14 mouse cellular contexts compared by ENCODE assay signal in genomic region chr2:4060675-4061074, GRCm38 (mm10). TPM values are rescaled to one million over a fixed set of nuclear protein-coding genes. Genes with fewer than 3 reads are reported as not detected.
A peak's percentile ranks its signal among the peaks of the same experiment; 100 is the strongest.
DNase-seq lines count a peak whose midpoint lies in the region; ATAC-seq and TF ChIP-seq lines count a peak whose summit lies in the region.
"Had no signal": no experiment of that assay in that cellular context is flagged by ENCODE, and none has a peak within 500 bp of the region (broad histone marks: within the 10 kb centered on the region; RNA-seq: fewer than 3 reads in every experiment).

No protein-coding gene starts in this region.

- peak; percentile 83 for ATAC-seq in hindbrain, postnatal 0 days
- ATAC-seq in hindbrain, embryonic 13.5 days (ENCODE audit: low FRiP score): no peak
- peak; percentile 74 for ATAC-seq in neural tube, embryonic 15.5 days (ENCODE audit: low FRiP score)
- no peak for ATAC-seq in megakaryocyte-erythroid progenitor cell, adult 5-6 weeks (replicated peaks; ENCODE audit: low FRiP score, low TSS enrichment, poor library complexity, severe bottlenecking)

- no peak for TF ChIP-seq CTCF in hindbrain, postnatal 0 days (IDR thresholded peaks at IDR 0.05; ENCODE audit: low read depth)

- no peaks in the 10 kb centered on the region for H3K4me1 ChIP-seq in hindbrain, postnatal 0 days (ENCODE audit: insufficient read depth, low read length)
- H3K4me1 ChIP-seq in hindbrain, embryonic 13.5 days (replicated peaks): no peaks in the 10 kb centered on the region
- no peaks in the 10 kb centered on the region for H3K4me1 ChIP-seq in neural tube, embryonic 15.5 days
- H3K4me1 ChIP-seq: kidney, embryonic 15.5 days; limb, embryonic 12.5 days had no signal

- H3K9ac ChIP-seq in hindbrain, postnatal 0 days (replicated peaks; ENCODE audit: low read length): no peak overlapping the region
- no peak overlapping the region for H3K9ac ChIP-seq in hindbrain, embryonic 13.5 days
- H3K9ac ChIP-seq in neural tube, embryonic 15.5 days (replicated peaks): no peak overlapping the region
- H3K9ac ChIP-seq: kidney, embryonic 15.5 days; limb, embryonic 12.5 days had no signal

- 34% methylated on average over 2 of the region's 2 CpGs for WGBS in hindbrain, postnatal 0 days
- WGBS in hindbrain, embryonic 13.5 days: 46% methylated on average over 2 of the region's 2 CpGs
- 12% methylated on average over 2 of the region's 2 CpGs for WGBS in neural tube, embryonic 15.5 days

- peak; percentile 5 for DNase-seq in cerebellum, adult 11 months
- DNase-seq in cerebellum, adult 8-10 months: no peak
- peak; percentile 70 for DNase-seq in hindbrain, postnatal 0 days (ENCODE audit: low spot score)
- DNase-seq in layer of hippocampus, postnatal 10 days (ENCODE audit: low spot score in 2 of 2): peak; percentile 43 to 57
- no peak for DNase-seq in kidney, postnatal 36 days
- DNase-seq: thymus, adult 18-20 months had no signal

- H3K4me2 ChIP-seq in hindbrain, postnatal 0 days (ENCODE audit: low read depth, low read length): no peak overlapping the region
- H3K4me2 ChIP-seq in hindbrain, embryonic 13.5 days: no peak overlapping the region
- no peak overlapping the region for H3K4me2 ChIP-seq in neural tube, embryonic 15.5 days
- H3K4me2 ChIP-seq: kidney, embryonic 15.5 days; limb, embryonic 12.5 days had no signal

- no peaks in the 10 kb centered on the region for H3K36me3 ChIP-seq in hindbrain, postnatal 0 days (ENCODE audit: insufficient read depth, low read length)
- no peaks in the 10 kb centered on the region for H3K36me3 ChIP-seq in hindbrain, embryonic 13.5 days
- no peaks in the 10 kb centered on the region for H3K36me3 ChIP-seq in neural tube, embryonic 15.5 days
- H3K36me3 ChIP-seq: embryonic facial prominence, embryonic 10.5 days; kidney, embryonic 15.5 days; limb, embryonic 12.5 days had no signal

- H3K9me3 ChIP-seq in hindbrain, postnatal 0 days (ENCODE audit: low read length): no peaks in the 10 kb centered on the region
- H3K9me3 ChIP-seq in hindbrain, embryonic 13.5 days: no peaks in the 10 kb centered on the region
- no peaks in the 10 kb centered on the region for H3K9me3 ChIP-seq in neural tube, embryonic 15.5 days (replicated peaks)
- H3K9me3 ChIP-seq: embryonic facial prominence, embryonic 10.5 days; kidney, embryonic 15.5 days; limb, embryonic 12.5 days had no signal

- no peaks in the 10 kb centered on the region for H3K27me3 ChIP-seq in hindbrain, postnatal 0 days (ENCODE audit: insufficient read depth, low read length)
- no peaks in the 10 kb centered on the region for H3K27me3 ChIP-seq in hindbrain, embryonic 13.5 days
- no peaks in the 10 kb centered on the region for H3K27me3 ChIP-seq in neural tube, embryonic 15.5 days (replicated peaks)
- H3K27me3 ChIP-seq: kidney, embryonic 15.5 days; limb, embryonic 12.5 days had no signal

- no peak overlapping the region for H3K4me3 ChIP-seq in hindbrain, postnatal 0 days (ENCODE audit: low read length)
- no peak overlapping the region for H3K4me3 ChIP-seq in hindbrain, embryonic 13.5 days
- H3K4me3 ChIP-seq in neural tube, embryonic 15.5 days (replicated peaks): no peak overlapping the region
- H3K4me3 ChIP-seq: embryonic facial prominence, embryonic 10.5 days; kidney, embryonic 15.5 days; limb, embryonic 12.5 days; myocyte had no signal

- peak overlapping the region; percentile 46 for H3K27ac ChIP-seq in hindbrain, postnatal 0 days
- H3K27ac ChIP-seq in hindbrain, embryonic 13.5 days: no peak overlapping the region
- H3K27ac ChIP-seq in neural tube, embryonic 15.5 days (replicated peaks): peak overlapping the region; percentile 11; the same call in 1 of the 2 replicates
- H3K27ac ChIP-seq: embryonic facial prominence, embryonic 10.5 days; kidney, embryonic 15.5 days; limb, embryonic 12.5 days; macrophage had no signal

RNA-seq across cellular contexts. Expression of gene Frmd4a, which starts 43.2 kb away (rescaled TPM):
- total RNA-seq in hindbrain, postnatal 0 days (2014; rRNA removed): 52.3 and 55.8 TPM in 2 replicates
- polyA plus RNA-seq in hindbrain, postnatal 0 days (2015; fragmentation: Nextera tagmentation; extraction: Ambion mirVana): 40.2 and 40.7 TPM in 2 replicates
- polyA plus RNA-seq in hindbrain, embryonic 13.5 days (2015; fragmentation: Nextera tagmentation; extraction: Ambion mirVana): 57.3 and 59.6 TPM in 2 replicates
- 100 to 1,000 TPM; 114 to 128 TPM for total RNA-seq in layer of hippocampus, postnatal 10 days (2021)
- polyA plus RNA-seq in neural tube, embryonic 15.5 days (2015; fragmentation: Nextera tagmentation; extraction: Ambion mirVana): 47.1 and 51.5 TPM in 2 replicates
- total RNA-seq in megakaryocyte-erythroid progenitor cell, adult 5-6 weeks (2014; fragmentation: Nextera tagmentation): 32.2 and 35.2 TPM in 2 replicates
- total RNA-seq in megakaryocyte-erythroid progenitor cell, adult 5-6 weeks (2017): 14.5 and 14.7 TPM in 2 replicates

Comparison
In these comparisons a context has a peak if more than half of its experiments do, and no peak if none do; other contexts are left out.
1. DNase-seq: peak in cerebellum, adult 11 months (single experiment), hindbrain, postnatal 0 days (single experiment) and layer of hippocampus, postnatal 10 days (2 of 2); none in cerebellum, adult 8-10 months (single experiment) and kidney, postnatal 36 days (0 of 2).
2. ATAC-seq: peak in hindbrain, postnatal 0 days (single experiment) and neural tube, embryonic 15.5 days (single experiment); none in hindbrain, embryonic 13.5 days (single experiment) and megakaryocyte-erythroid progenitor cell, adult 5-6 weeks (single experiment).